Mouse (Mus musculus) T-helper 17 cell (primary cell): Measurements from ENCODE around the gene A130010J15Rik.

Source experiments
- in situ Hi-C, 2 experiments: fragments of 300-600 bp; cut with MboI, MseI; formaldehyde crosslinking; loops; 1 replicate in 1 of 2; 2 replicates in 1 of 2; pipeline ENCODE4 v1.15.1; 2025; ENCODE audit warnings: high pct_unique_total_duplicates in 2 of 2

Gene A130010J15Rik

GRCm38 (mm10) chr1:193153561-193153960 is 14.3 kb upstream of the A130010J15Rik start:
- in situ Hi-C loops, result loop anchor here in 1 of 2 experiments (25.0 kb wide), 1 partner anchor 1566 kb away; the partner anchor contains the start of genes Dtl and Ints7

GRCm38 (mm10) chr1:193156316-193157110 is 11.3 kb upstream of the A130010J15Rik start:
- in situ Hi-C loops, result loop anchor here in 1 of 2 experiments (25.0 kb wide), 1 partner anchor 1569 kb away; the partner anchor contains the start of genes Dtl and Ints7

- in situ Hi-C loops, result loop anchor here in 1 of 2 experiments (25.0 kb wide), 1 partner anchor 1570 kb away; the partner anchor contains the start of genes Dtl and Ints7
These were observed 10.7 kb upstream of the A130010J15Rik start for GRCm38 (mm10) chr1:193157111-193157492.

GRCm38 (mm10) chr1:193159163-193159562 is 8.7 kb upstream of the A130010J15Rik start:
- in situ Hi-C loops, result loop anchor here in 1 of 2 experiments (25.0 kb wide), 1 partner anchor 1572 kb away; the partner anchor contains the start of genes Dtl and Ints7

- in situ Hi-C loops, result loop anchor here in 1 of 2 experiments (25.0 kb wide), 1 partner anchor 1572 kb away; the partner anchor contains the start of genes Dtl and Ints7
These were observed 8.2 kb upstream of the A130010J15Rik start for GRCm38 (mm10) chr1:193159613-193160012.

GRCm38 (mm10) chr1:193160317-193161032 is 7.4 kb upstream of the A130010J15Rik start:
- in situ Hi-C loops, result loop anchor here in 1 of 2 experiments (25.0 kb wide), 1 partner anchor 1573 kb away; the partner anchor contains the start of genes Dtl and Ints7

- in situ Hi-C loops, result loop anchor here in 1 of 2 experiments (5.0 to 25.0 kb wide), 2 partner anchors 37 to 1582 kb away; partner anchors contain the start of genes Diexf, Dtl and Ints7
These were observed 1.4 kb downstream of the A130010J15Rik start for GRCm38 (mm10) chr1:193169228-193169627.

- in situ Hi-C loops, result loop anchor here in 1 of 2 experiments (5.0 to 25.0 kb wide), 2 partner anchors 38 to 1583 kb away; partner anchors contain the start of genes Diexf, Dtl and Ints7
These were observed 2.0 kb downstream of the A130010J15Rik start for GRCm38 (mm10) chr1:193169856-193170255.

- in situ Hi-C loops, result loop anchor here in 1 of 2 experiments (25.0 kb wide), 1 partner anchor 1586 kb away; the partner anchor contains the start of genes Dtl and Ints7
These were observed 5.4 kb downstream of the A130010J15Rik start for GRCm38 (mm10) chr1:193172991-193173809.

GRCm38 (mm10) chr1:193173810-193174129 is 5.9 kb downstream of the A130010J15Rik start:
- in situ Hi-C loops, result loop anchor here in 1 of 2 experiments (25.0 kb wide), 1 partner anchor 1586 kb away; the partner anchor contains the start of genes Dtl and Ints7

GRCm38 (mm10) chr1:193174143-193174733 is 6.4 kb downstream of the A130010J15Rik start:
- in situ Hi-C loops, result loop anchor here in 1 of 2 experiments (25.0 kb wide), 1 partner anchor 1587 kb away; the partner anchor contains the start of genes Dtl and Ints7

- in situ Hi-C loops, result no loop called here
These were observed 13.3 kb downstream of the A130010J15Rik start for GRCm38 (mm10) chr1:193181104-193181503.

GRCm38 (mm10) chr1:193188257-193188656 is 20.4 kb downstream of the A130010J15Rik start:
- in situ Hi-C loops, result no loop called here

- in situ Hi-C loops, result no loop called here
These were observed 21.3 kb downstream of the A130010J15Rik start for GRCm38 (mm10) chr1:193189151-193189621.

- in situ Hi-C loops, result no loop called here
These were observed 21.9 kb downstream of the A130010J15Rik start for GRCm38 (mm10) chr1:193189771-193190170.

GRCm38 (mm10) chr1:193191675-193192283 is 23.9 kb downstream of the A130010J15Rik start:
- in situ Hi-C loops, result no loop called here

- in situ Hi-C loops, result no loop called here
These were observed 26.7 kb downstream of the A130010J15Rik start for GRCm38 (mm10) chr1:193194416-193195140.

- in situ Hi-C loops, result no loop called here
These were observed 27.4 kb downstream of the A130010J15Rik start for GRCm38 (mm10) chr1:193195169-193195810.
